Mouse (Mus musculus) retina, adult 2 months (tissue): ENCODE data around the gene Naglu.

Source experiments
- DNase-seq: peaks from one replicate; pipeline ENCODE4 v3.0.0-alpha.2; 2012; ENCODE audit warnings: low read depth, low spot score

Naglu gene

DNA sequence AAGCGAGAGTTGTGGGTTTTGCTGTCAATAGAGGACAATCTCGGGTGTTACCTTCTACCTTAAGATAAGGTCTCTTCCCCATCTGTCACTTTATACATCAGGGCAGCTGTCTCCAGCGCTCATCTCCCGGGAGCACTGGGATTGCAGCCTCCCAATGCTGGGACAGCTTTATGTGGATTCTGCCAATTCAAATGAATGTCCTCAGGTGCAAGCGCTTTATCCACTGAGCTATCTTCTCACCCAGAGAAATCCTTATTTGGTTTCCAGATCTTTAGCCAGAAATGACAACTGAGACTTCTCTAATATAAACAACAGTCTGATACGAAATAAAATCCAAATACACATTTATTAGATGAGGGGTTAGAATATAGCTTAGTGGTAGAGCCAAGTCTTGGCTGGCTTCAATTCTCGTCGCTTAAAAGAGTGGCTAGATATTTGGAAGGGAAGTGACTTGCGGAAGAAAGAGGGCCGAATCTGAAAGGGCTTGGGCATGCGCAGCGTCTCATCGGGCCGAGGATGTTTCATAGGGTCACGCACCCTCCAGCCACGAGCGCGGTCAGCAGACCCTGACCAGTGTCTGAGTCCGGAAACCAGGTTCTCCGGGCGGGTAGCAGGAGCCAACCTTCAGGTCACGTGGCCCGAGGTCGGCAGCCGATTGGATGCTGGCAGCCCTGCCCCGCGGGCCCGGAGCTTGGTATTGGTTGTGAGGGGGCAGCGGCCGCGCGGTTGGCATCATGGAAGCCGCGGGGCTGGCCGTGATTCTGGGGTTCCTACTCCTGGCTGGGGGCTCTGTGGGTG lies at the start of gene Naglu:
Naglu (plus strand) TSS at position 622 of the 798 bp plus-strand sequence.
- peak; percentile 76 for DNase-seq

DNA sequence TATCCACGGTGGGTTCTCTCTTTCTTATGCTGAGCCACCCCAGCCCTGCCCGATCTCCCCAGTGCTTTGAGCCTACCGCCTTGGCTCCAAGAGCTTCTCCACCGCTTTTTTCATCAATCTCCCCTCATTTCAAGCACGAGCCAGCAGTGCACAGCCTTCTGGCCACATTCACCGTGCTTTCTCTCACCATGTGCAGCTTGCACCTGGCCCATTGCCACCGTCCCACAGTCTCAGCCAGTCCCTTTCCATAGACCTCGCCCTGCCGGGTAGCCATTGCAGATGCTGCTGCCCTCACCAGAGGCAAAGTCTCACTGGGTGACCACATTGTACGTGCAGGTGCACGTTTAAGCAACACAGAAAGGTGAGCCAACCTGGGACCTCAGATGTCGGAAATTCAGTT lies 46.4 kb upstream of the Naglu start:
- DNase-seq = no peak

DNA sequence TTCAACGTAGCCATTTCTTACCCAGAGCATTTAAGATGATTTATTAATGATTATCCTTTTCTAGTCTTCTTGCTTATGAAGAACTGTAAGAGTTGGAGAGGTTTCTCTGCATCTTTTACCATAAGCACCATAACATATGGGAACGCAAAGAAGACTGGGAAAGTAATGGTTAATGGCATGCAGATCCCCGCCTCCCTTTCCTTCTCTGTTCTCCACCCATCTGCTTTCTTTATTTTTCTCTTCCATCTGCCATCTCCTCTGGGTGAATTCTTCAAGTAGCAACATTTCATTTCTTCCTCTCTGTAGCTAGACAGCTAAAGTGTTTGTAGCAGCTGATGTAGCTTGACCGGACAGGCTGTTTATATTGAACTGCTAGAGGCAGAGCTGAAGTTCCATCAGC lies 45.8 kb upstream of the Naglu start:
- no peak for DNase-seq

DNA sequence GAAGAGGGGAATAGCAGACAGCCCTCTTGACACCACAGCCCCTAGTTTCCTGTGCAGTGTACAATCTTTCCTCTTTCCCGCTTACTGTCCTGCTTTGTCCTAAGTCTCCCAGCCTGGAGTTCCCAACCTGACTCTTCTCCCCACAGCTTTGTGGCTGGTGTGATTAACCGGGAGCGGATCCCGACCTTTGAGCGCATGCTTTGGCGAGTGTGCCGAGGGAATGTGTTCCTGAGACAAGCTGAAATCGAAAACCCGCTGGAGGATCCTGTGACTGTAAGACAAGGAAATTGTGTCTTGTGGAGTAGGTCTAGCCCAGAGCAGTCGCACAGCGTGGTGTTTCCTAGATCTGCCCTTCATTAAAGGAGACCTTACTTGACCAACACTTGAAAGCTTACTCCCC lies 42.7 kb upstream of the Naglu start:
- DNase-seq = no peak

DNA sequence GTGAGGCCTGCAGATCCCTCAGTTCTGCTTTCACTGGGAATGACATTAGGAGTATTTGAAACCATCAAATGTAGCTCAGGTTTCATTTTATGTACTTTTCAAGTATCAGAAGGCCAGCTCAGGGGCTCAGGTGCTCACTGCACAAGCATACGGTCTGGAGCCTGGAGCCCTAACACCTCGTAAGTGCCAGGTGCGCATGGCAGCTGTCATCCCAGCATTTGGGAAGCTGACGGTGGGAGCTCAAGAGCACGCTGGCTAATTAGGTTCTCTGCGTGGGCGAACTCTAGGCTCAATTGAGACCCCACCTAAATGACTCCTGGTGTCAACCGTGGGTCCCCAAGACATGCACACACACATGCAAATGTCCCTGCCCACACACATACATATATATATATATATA lies 40.5 kb upstream of the Naglu start:
- no peak for DNase-seq

DNA sequence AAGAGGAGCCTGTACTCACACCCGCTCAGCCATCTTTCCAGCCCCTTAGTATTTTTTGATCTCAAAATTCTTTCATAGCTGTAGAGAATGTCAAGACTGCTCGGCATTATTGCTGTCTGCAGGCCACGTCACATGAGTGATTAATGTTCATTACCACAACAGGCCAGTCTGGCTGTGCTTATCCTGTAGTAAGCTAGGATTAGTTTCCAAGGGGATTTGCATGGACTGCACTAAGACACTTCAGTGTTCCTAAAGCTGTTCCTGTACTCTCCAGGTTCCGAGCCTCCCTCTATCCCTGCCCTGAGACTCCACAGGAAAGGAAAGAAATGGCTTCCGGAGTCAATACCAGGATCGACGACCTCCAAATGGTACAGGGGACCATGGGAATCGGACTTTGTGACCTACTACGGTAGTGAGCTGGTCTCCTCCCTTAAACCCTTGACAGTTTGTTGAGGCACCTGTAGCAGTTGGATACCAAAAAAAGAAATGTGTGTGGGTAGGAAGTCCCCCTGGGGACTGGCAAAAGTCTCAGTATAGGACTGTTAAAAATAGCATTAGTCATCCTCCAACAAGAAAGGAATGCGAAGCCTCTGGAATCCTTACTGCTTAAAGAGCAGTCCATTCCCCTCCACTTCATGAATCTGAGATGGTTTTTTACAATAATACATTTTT lies 39.5 kb upstream of the Naglu start:
- peak; percentile 72 for DNase-seq

DNA sequence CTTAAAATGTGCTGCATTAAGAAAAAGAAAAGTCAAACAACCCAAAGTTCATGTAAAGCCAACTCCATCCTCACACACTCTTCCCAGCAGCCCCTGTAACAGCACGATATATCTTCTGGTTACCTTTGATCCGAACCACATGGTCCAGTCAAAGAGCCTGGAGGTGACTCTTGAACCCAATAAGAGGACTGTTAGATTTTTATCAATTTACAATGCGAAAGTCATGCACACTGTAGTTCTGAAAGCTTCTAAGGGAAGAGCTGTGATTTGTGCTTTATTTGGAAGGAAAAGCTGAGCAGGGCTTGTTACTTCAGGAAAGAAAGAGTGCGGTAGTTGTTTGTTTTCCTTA lies 39.0 kb upstream of the Naglu start:
- no peak for DNase-seq

DNA sequence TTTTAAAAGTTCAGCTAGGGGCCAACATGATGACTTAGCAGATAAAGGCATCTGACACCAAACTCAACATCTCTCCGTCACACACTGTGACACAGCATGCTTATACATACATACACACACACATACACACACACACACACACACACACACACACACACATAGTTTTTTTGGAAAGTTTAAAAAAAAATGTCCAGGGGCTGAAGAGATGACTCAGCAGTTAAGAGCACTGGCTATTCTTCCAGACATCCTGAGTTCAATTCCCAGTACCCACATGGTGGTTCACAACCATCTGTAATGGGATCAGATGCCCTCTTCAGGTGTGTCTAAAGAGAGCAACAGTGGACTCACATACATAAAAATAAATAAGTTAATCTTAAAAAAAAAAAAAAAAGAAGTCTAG lies 38.3 kb upstream of the Naglu start:
- DNase-seq = no peak

DNA sequence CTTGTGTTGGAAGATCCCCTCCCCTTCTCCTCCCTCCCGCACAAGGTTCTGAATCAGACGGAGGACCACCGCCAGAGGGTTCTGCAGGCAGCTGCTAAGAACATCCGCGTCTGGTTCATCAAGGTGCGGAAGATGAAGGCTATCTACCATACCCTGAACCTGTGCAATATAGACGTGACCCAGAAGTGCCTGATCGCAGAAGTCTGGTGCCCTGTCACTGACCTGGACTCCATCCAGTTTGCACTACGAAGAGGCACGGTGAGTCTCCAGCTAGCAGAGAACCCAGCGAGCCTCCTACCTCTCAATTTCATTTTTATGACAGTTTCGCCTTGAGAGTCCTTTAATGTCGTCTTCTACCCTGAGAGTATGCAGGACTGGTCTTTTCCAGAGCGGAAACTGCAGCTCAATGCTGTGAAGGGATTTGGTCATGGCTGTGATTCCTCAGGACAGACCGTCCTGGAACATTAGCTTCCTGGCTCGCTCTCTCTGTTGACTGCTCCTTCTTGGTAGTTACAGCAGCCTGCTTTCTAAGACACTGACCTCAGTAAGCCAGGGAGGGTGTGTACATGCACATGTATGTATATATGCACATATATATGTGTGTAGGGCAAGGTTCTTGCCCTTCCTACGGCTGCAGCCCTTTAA lies 35.8 kb upstream of the Naglu start:
- no peak for DNase-seq

DNA sequence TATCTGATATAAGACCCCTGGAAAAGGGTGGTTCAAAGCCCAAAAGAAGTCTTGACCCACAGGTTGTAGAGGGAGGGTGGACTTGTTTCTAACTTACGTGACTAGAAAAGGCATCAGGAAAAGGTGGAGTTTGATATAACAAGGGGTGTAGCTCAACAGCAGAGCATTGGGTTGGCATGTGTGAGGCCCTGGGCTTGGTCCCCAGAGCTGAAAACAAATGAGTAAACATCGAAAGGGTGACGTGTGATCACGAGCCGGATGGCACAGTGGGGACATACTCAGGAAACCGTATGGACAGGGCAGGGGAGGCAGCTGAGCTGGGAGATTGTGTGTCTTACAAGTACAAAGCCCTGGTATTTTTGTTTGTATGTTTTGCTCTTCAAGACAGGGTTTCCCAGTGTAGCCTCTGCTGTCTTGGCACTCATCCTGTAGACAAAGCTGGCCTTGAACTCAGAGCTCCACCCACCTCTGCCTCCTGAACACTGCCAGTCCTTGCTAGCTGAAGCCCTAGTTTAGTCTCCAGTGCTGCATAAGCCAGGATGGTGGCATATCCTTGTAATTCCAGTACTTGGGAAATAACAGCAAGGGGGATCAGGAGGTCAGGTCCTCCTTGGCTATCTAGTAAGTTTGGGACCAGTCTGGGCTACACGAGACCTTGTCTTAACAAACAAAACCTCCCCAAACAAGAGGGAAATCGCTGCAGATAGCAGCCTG lies 35.0 kb upstream of the Naglu start:
- DNase-seq = no peak

DNA sequence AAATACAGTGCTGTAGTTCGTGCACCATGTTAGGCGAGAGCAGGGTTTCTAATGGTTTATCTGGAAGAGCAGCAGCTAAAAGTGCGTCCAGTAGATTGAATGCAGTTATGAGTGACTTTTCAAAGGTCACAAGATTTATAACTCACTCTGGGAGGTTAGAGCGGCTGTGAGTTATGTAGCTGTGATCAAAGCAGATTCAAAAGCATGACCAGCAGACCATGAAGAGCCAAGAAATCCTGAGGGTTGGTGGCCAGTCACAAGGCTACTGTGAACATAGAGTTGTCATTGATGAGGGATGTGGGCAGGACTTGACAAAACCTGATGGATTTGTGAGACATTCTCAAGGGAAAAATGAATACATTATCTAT lies 34.5 kb upstream of the Naglu start:
- DNase-seq = no peak

DNA sequence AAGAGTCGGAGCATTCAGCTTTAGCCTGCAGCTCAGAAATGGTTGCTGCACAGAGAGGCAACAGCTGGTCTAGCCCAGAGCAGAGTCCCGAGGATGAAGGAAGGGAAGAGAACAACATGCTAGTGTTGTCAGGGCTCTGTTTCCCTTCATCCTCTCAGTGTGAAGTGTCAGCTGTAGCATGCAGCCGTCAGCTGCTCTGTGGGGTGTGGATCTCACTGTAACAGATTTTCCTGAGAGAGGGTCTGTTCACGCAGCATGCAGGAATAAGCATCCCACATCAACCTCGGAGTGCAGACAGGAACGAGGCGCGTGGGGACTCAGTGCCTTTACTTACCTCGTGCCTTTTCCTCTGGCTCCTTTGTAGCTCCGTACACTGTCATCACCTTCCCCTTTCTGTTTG lies 32.0 kb upstream of the Naglu start:
- no peak for DNase-seq

DNA sequence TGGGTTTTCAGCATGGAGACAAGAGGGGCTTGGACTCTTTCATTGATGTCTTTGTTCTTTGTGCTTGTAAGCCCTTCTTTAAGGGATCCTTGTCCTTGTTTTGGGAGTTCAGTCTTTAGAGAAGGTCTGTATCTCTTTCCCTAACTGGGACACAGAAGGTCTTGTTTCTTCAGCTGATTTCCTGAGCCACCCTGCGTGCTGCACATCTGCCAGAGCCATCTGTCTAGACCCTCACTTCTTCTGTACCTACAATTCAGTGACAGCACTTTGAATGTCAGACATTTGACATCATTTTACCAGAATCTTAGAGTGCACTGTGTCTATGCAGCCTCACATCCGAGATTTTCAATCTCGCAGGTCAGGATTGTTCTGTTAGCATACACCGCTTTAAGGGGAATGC lies 24.0 kb upstream of the Naglu start:
- no peak for DNase-seq

DNA sequence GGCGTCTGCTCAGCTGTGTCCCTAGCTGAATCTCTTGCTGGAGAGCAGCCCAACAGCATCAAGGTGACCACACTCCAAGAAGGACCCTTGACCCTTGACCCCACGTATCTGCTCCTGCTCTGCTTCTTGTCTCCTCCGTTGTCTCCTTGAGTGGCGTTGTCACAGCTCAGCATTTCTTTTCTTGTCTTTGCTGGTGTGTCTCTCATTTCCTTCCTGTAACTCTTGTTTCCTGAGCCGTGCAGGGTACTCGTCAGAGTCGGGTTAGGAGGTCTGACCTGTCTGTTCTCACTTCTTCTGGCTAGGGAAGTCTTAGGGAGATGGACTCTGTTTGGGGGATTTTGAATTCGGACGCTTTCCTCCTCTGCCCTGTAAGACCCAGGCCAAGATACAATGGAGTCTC lies 23.4 kb upstream of the Naglu start:
- DNase-seq = no peak

DNA sequence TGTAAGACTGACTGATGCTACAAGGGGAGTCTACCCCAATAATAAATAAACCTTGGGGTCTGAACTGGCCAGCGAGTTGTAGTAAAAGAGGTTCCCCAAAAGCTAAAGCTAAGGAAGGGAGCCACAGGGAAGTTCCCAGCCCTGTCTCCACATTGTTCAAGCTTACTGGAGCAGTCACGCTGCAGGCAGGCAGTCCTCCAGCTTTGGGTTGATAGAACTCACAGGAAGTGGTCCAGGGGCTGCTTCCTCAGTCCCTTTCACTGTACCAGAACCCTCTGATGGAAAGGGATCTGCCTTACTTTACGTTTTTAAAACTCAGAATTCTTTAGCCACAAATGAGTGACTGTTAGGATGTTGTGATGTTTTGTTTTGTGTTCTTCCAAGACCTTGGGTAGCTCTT lies 22.3 kb upstream of the Naglu start:
- DNase-seq = no peak

DNA sequence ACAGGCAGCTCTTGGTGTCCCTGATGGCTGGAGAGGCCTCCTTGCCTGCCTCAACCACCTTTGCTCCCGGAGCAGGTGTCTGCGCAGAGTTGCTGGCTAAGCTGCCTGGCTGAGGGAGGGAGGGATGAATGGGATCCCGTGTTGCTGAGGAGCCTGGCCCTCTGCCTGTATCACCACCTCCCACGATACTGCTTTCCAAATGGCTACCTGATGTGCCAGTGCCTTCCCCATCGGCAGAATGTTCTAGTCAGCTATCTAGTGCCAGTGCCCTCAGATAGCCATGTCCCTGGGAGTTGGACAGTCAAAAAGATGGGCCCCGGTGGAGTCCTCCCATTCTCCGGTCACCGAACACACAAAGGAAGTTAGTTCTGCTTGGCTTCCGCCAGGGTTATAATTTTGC lies 19.5 kb upstream of the Naglu start:
- no peak for DNase-seq

DNA sequence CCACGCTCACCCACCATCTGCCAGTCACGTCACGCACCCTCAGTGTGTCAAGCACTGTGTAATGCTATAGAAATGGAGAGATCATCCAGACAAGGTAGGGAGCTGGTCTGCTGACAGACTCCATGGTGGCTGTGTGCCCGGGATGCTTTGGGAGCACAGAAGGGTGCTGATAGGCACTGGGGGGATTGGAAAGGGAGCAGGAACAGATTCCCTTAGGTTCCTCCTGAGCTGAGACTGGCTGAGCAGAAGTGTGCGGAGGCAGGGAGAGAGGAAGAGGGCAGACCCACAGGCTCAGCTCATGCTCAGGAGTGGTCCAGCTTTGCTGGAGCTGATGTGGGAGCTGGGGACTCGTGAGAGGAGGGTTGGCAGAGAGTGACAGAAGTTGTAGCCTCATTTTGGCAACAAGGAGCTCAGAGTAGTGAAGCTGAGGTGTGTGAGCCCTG lies 18.7 kb upstream of the Naglu start:
- no peak for DNase-seq

DNA sequence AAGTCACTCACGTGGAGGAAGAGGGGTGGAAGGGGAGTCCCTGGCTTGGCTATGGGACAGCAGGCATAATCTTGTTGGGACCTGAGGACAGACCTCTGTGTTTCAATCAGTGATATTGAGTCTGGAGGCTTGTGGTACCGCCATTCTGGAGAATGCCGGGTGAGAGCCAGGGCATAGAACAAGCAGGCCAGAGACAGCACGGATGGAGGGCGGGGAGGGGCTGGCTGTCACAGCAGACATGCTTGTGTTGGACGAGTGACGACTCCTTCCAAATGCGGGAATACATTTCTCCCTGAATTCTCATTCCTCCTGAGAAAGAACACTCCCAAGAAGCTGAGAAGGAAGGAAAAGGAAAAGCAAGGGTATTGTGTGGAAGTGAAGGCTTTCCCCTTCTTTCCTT lies 18.2 kb upstream of the Naglu start:
- no peak for DNase-seq

DNA sequence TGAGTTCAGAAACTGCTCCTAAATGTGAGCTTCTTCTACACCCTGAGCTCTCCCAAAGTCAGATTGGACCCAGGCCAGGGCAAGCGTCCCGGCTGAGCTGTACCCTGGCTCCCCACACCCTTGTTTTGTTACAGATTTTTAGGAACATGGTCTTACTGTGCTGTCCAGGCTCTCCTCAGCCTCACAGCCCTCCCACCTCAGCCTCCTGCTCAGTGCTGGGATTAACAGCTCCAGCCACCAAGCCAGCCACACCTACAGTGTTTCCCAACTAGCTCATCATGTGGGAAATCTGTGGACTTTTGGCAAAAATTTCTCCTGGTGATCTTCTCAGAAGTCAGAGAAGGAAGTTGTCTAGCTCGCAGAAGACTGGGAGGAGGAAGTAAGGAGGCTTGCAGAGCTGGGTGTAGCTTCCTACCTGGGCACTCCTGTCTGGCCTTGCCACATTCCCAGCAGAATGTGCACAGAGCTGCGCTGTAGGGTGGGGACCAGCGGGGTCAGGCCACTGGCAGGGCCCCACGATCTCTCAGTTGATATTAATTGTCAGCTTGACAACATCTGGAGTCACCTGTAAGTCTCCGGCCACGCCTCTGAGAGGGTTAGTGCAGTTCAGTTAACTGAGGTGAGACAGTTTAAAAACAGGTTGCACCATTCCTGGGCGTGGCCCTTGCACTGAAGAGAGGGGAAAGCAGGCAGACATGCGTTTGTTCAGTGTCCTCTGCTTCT lies 16.9 kb upstream of the Naglu start:
- DNase-seq = no peak

DNA sequence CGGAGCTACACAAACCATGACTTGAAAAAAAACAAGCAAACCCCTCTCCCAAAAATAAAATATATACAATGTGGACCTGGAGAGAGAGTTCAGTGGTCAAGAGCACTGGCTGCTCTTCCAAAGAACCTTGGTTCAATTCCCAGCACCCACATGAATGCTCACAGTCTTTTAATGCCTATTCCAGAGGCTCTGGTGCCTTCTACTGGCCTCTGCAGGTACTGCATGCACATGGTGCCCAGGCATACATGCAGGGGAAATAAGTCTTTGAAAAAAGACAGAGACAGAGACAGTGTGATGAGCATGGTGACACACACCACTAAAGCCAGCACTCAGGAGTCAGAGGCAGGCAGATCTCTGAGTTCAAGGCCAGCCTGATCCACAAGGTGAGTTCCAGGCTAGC lies 15.8 kb upstream of the Naglu start:
- no peak for DNase-seq

DNA sequence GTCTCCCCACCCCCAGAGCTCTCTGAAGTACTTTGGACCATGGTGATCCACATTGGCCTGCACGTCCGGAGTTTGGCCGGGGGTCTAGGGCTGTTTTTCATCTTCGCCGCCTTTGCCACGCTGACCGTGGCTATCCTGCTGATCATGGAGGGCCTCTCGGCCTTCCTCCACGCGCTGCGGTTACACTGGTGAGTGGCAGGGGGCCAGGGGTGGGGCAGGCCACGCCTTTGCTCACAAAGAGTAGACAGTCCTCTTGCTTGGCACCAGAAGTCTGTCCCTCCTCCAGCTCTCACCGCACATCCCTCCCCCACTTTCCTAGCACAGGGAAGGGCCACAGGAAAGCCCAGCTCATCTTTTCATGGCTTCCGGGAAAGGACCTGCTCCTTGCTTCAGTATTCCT lies 14.4 kb upstream of the Naglu start:
- DNase-seq = no peak

DNA sequence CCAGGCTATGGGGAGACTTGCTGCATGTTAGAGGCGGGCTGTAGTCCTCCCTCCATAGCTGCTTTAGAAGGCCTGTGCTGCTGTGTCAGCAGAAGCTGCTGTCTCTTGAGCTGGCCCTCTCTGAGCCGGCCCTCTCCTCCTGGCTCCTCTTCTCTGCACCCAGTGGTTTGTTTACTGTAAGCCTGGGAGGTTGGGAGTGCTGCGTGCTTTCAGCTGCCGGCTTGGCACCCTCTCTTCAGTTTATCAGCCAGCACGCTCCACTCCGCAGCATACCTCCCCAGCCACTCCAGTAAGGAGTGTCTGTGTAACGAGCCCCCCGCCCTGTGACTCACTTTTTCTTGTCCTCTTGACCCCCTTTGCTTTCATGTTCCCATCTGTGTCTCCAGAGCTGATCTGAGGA lies 12.9 kb upstream of the Naglu start:
- no peak for DNase-seq
